Mouse (Mus musculus): ENCODE measurements around the gene Lcn10.

- TF ChIP-seq TAL1 (conservative IDR thresholded peaks at IDR 0.05; ENCODE audit: low read depth, low read length): no peak
- TF ChIP-seq CTCF (IDR thresholded peaks at IDR 0.05; ENCODE audit: low read depth, low read length): no peak
- no peak for TF ChIP-seq GATA1 (IDR thresholded peaks at IDR 0.05; ENCODE audit: borderline replicate concordance, low read length)
- TF ChIP-seq GATA2 (IDR thresholded peaks at IDR 0.05; ENCODE audit: borderline replicate concordance, low read depth, low read length): no peak
Observed at GRCm38 (mm10) chr2:25686941-25687340, 4.4 kb downstream of the Lcn10 start.

Measured in G1E (cell line).